Mouse (Mus musculus) cerebellum, adult 11 months (tissue): ENCODE data around the gene Gm9376.

ENCODE experiments used
- DNase-seq: peaks from one replicate; pipeline ENCODE4 v3.0.0; 2022

The Gm9376 gene

GRCm38 (mm10) chr14:118282917-118283316 lies 16.2 kb downstream of the Gm9376 start:
- DNase-seq, result no peak

DNA sequence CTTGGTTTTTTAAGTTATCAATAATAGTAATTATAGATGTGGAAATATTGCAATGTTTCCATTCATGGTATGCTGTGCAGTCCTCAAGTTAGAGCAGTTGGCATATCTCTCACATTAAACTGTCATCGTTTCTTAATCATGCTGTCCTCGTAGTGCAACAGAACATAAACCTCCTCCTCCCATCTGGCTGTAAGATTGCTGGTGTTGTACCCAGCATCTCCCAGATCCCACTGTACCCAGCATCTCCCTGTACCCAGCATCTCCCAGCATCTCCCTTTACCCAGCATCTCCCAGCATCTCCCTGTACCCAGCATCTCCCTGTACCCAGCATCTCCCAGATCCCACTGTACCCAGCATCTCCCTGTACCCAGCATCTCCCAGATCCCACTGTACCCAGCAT lies 19.3 kb downstream of the Gm9376 start:
- DNase-seq, result no peak

- no peak for DNase-seq
These were observed 22.4 kb downstream of the Gm9376 start for GRCm38 (mm10) chr14:118289133-118289532.

GRCm38 (mm10) chr14:118290009-118290408 lies 23.2 kb downstream of the Gm9376 start:
- DNase-seq, result no peak

DNA sequence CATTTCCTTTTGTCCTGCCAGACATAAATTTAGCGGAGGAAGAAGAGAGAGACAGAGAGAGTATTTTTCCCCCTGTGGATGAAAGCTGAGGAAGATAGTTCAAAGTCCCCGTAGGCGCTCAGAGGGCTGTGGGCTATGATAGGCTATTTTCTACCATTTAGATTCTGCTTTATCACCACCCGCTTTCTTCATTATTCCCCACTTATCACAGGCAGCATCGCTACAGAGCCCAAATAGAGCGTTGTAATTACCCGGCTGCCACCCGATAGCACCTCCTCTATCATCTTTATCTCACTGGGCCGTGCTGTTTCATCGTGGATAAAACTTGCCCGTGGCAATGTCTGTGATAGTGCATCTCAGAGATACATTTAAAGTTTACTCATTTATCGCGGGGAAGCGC lies 35.8 kb downstream of the Gm9376 start:
- DNase-seq, result no peak

- DNase-seq, result no peak
These were observed 37.8 kb downstream of the Gm9376 start for GRCm38 (mm10) chr14:118304560-118304959.

DNA sequence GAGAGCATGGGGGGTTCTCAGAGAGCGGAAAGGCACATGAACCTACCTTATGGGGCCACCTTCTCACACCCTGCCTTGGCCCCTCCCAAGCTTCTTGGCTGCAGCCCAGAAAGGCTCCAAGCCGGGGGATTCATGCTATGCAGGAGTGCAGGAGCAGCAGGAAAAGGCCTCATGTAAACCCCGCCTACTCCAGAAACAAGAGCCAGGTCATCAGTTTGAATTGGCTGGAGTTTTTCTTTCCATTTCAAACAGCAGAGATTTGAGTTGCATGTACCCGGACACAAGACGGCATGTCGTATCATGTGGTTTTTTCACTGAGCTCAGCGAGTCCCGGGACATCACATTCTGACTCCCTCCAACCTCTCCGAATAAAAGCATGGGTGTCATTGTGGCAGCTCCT lies 39.2 kb downstream of the Gm9376 start:
- no peak for DNase-seq

DNA sequence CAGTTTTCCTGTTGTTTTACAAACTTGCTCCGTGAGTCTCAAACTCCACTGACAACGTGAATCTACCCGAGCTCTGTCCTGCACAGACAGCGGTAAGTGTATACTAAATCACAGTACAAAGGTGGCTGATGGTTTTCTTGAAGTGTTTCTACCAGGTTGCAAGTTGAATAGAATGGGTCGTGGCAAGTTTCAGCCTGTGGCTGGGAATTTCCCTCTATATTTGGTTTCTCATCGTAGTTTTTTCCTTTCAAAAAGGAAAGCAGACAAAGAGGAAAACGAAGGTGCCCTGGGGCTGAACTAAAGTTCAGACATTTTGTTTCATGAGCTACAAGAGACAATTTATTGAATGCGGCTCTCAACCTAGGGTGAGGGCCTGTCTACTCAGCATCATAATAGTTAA lies 40.3 kb downstream of the Gm9376 start:
- DNase-seq, result no peak

- DNase-seq, result no peak
These were observed 44.9 kb downstream of the Gm9376 start for GRCm38 (mm10) chr14:118311703-118312102.

DNA sequence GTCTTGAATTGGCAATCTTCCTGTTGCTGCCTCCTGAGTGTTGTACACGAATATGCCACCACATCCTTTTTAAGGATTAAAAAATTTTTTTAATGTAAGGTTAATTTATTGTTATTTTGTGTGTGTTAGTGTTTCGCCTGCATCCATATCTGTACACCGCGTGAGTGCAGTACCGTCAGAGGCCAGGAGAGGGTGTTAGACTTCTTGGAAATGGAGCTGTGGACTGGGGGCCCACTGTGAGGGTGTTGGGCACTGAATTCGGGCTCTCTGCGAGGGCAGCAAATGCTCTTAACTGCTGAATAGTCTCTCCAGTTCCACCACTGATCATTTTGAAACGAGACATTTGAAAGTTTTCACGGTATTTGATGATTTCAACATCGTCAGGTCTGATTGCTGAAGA lies 45.9 kb downstream of the Gm9376 start:
- no peak for DNase-seq

- no peak for DNase-seq
These were observed 47.2 kb downstream of the Gm9376 start for GRCm38 (mm10) chr14:118313931-118314330.

DNA sequence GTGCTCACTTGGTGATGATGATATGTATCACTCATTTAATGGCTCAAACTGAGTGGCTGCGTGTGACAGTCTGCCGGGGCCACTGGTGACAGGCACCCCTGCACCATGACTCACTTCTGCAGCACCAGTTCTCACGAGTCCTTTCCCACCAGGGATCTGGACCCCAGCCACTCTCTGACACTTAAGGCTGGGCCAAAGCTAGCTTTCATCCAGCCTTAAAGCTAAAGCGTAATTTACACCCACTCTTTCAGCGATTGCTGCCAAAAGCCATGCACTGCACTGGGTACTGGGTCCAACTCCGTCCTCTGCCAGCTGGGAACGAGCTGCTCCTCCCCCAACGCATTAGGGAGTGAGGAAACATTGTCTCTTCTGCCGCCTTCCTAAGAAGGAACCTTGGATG lies 50.5 kb downstream of the Gm9376 start:
- no peak for DNase-seq
